In genomic region chr13:105121617-105122016, GRCm38 (mm10) we compare ENCODE assay signal across 28 mouse cellular contexts. TPM values are rescaled to one million over a fixed set of nuclear protein-coding genes. Genes with fewer than 3 reads are reported as not detected.
DNase-seq lines count a peak whose midpoint lies in the region; ATAC-seq and TF ChIP-seq lines count a peak whose summit lies in the region.
"Had no signal": no experiment of that assay in that cellular context is flagged by ENCODE, and none has a peak within 500 bp of the region (broad histone marks: within the 10 kb centered on the region; RNA-seq: fewer than 3 reads in every experiment).

No protein-coding gene starts in this region.

- TF ChIP-seq POLR2A in liver, adult 2 months (IDR thresholded peaks at IDR 0.05; ENCODE audit: extremely low read depth, insufficient read depth, low read length), result no peak

- no peak overlapping the region for H3K4me2 ChIP-seq in intestine, embryonic 15.5 days (replicated peaks)
- no peak overlapping the region; the same call in 1 of the 2 replicates for H3K4me2 ChIP-seq in intestine, postnatal 0 days (replicated peaks; ENCODE audit: low read depth)
- no peak overlapping the region for H3K4me2 ChIP-seq in stomach, embryonic 16.5 days (ENCODE audit: low read depth, low read length)
- H3K4me2 ChIP-seq: embryonic facial prominence, embryonic 12.5 days had no signal

- TF ChIP-seq CTCF in liver, adult 2 months (IDR thresholded peaks at IDR 0.05; ENCODE audit: low read depth, low read length), result no peak
- no peak for TF ChIP-seq CTCF in intestine, postnatal 0 days (IDR thresholded peaks at IDR 0.05; ENCODE audit: low read depth)

- peak; percentile 5 for DNase-seq in liver, adult 2 months (ENCODE audit: extremely low read depth, low read depth, low spot score)
- no peak for DNase-seq in liver
- no peak for DNase-seq in heart, adult 8-10 months (ENCODE audit: low spot score)
- DNase-seq in adrenal gland, adult (ENCODE audit: inconsistent age in 2 of 2, low spot score in 1 of 2), result no peak
- DNase-seq: adrenal gland, adult 8-10 months; adrenal gland, postnatal 14 days; adrenal gland, postnatal 36 days; B cell, adult 2 months; cerebellum, adult 11-12 months; cerebellum, adult 2 months; cerebellum, adult 9-10 months; cerebellum, postnatal 10 days; cerebellum, postnatal 25 days had no signal

- no peak overlapping the region for H3K9ac ChIP-seq in liver, adult 2 months (ENCODE audit: low read depth, low read length)
- H3K9ac ChIP-seq in intestine, embryonic 15.5 days, result no peak overlapping the region
- no peak overlapping the region for H3K9ac ChIP-seq in intestine, postnatal 0 days (ENCODE audit: low read depth, low read length)
- H3K9ac ChIP-seq in stomach, embryonic 16.5 days (ENCODE audit: low read length), result no peak overlapping the region
- H3K9ac ChIP-seq: embryonic facial prominence, embryonic 12.5 days had no signal

- no peak overlapping the region for H3K27ac ChIP-seq in liver, adult 2 months (replicated peaks; ENCODE audit: insufficient read depth, low read depth, low read length)
- H3K27ac ChIP-seq in intestine, embryonic 15.5 days, result no peak overlapping the region
- no peak overlapping the region for H3K27ac ChIP-seq in intestine, postnatal 0 days (ENCODE audit: low read depth, low read length)
- H3K27ac ChIP-seq in stomach, embryonic 16.5 days (ENCODE audit: low read length), result no peak overlapping the region
- H3K27ac ChIP-seq: embryonic facial prominence, embryonic 10.5 days; embryonic facial prominence, embryonic 12.5 days had no signal

- peak; percentile 83 for ATAC-seq in intestine, embryonic 15.5 days
- ATAC-seq in intestine, postnatal 0 days, result peak; percentile 54; the same call in 1 of the 2 replicates
- peak; percentile 58; the same call in 1 of the 2 replicates for ATAC-seq in stomach, embryonic 16.5 days (ENCODE audit: insufficient read depth, low FRiP score)
- ATAC-seq: CD4-positive, CD25-positive, alpha-beta regulatory T cell, adult 4 months; forebrain, embryonic 14.5 days; forebrain, embryonic 16.5 days; Patski had no signal

- H3K36me3 ChIP-seq in liver, adult 2 months (ENCODE audit: control insufficient read depth, insufficient read depth, low read length), result no peaks in the 10 kb centered on the region
- H3K36me3 ChIP-seq in intestine, embryonic 15.5 days, result no peaks in the 10 kb centered on the region
- no peaks in the 10 kb centered on the region for H3K36me3 ChIP-seq in intestine, postnatal 0 days (ENCODE audit: control insufficient read depth, insufficient read depth)
- H3K36me3 ChIP-seq in stomach, embryonic 16.5 days (ENCODE audit: control insufficient read depth, insufficient read depth, low read length), result no peaks in the 10 kb centered on the region
- H3K36me3 ChIP-seq: embryonic facial prominence, embryonic 10.5 days; embryonic facial prominence, embryonic 12.5 days; G1E had no signal

- H3K9me3 ChIP-seq in intestine, embryonic 15.5 days, result no peaks in the 10 kb centered on the region
- no peaks in the 10 kb centered on the region for H3K9me3 ChIP-seq in intestine, postnatal 0 days (ENCODE audit: control insufficient read depth)
- no peaks in the 10 kb centered on the region for H3K9me3 ChIP-seq in stomach, embryonic 16.5 days (replicated peaks; ENCODE audit: control insufficient read depth, low read length)
- H3K9me3 ChIP-seq: embryonic facial prominence, embryonic 10.5 days; embryonic facial prominence, embryonic 12.5 days; G1E had no signal

- no peaks in the 10 kb centered on the region for H3K4me1 ChIP-seq in liver, adult 2 months (ENCODE audit: control insufficient read depth, insufficient read depth, low read length)
- no peaks in the 10 kb centered on the region for H3K4me1 ChIP-seq in intestine, embryonic 15.5 days (replicated peaks)
- H3K4me1 ChIP-seq in intestine, postnatal 0 days (replicated peaks; ENCODE audit: control insufficient read depth, insufficient read depth, low read length), result no peaks in the 10 kb centered on the region
- no peaks in the 10 kb centered on the region for H3K4me1 ChIP-seq in stomach, embryonic 16.5 days (ENCODE audit: control insufficient read depth, insufficient read depth, low read length)
- H3K4me1 ChIP-seq: embryonic facial prominence, embryonic 10.5 days; embryonic facial prominence, embryonic 12.5 days had no signal

- no peaks in the 10 kb centered on the region for H3K79me2 ChIP-seq in liver, adult 2 months (ENCODE audit: control insufficient read depth, insufficient read depth, low read length)

- H3K27me3 ChIP-seq in liver, adult 2 months (ENCODE audit: control insufficient read depth, insufficient read depth, low read length), result no peaks in the 10 kb centered on the region
- H3K27me3 ChIP-seq in intestine, embryonic 15.5 days (replicated peaks), result no peaks in the 10 kb centered on the region
- H3K27me3 ChIP-seq in intestine, postnatal 0 days (replicated peaks; ENCODE audit: control insufficient read depth, insufficient read depth, low read length), result no peaks in the 10 kb centered on the region
- no peaks in the 10 kb centered on the region for H3K27me3 ChIP-seq in stomach, embryonic 16.5 days (ENCODE audit: control insufficient read depth, insufficient read depth, low read length)
- H3K27me3 ChIP-seq: CH12.LX; embryonic facial prominence, embryonic 12.5 days; Patski had no signal

- no peak overlapping the region for H3K4me3 ChIP-seq in liver, adult 2 months (ENCODE audit: insufficient read depth, low read depth, low read length)
- H3K4me3 ChIP-seq in intestine, embryonic 15.5 days (replicated peaks), result no peak overlapping the region
- H3K4me3 ChIP-seq in intestine, postnatal 0 days (ENCODE audit: low read depth, low read length), result no peak overlapping the region
- H3K4me3 ChIP-seq in stomach, embryonic 16.5 days (replicated peaks; ENCODE audit: low read length), result no peak overlapping the region
- H3K4me3 ChIP-seq: embryonic facial prominence, embryonic 10.5 days; embryonic facial prominence, embryonic 12.5 days had no signal

RNA-seq across cellular contexts. Expression of gene 4933425L06Rik, which starts 39.7 kb away (rescaled TPM):
- not detected in 2 replicates for total RNA-seq in liver, adult 2 months (2014; rRNA removed)
- not detected in 2 replicates for polyA plus RNA-seq in liver, adult 2 months (2012; rRNA removed)
- not detected in 2 replicates for polyA plus RNA-seq in intestine, embryonic 15.5 days (2015; fragmentation: Nextera tagmentation; extraction: Ambion mirVana)
- polyA plus RNA-seq in intestine, postnatal 0 days (2015; fragmentation: Nextera tagmentation; extraction: Ambion mirVana), result not detected in 2 replicates
- polyA plus RNA-seq in stomach, embryonic 16.5 days (2015; fragmentation: Nextera tagmentation; extraction: Ambion mirVana), result not detected in 2 replicates
- total RNA-seq in heart, adult 8-10 months (2022), result not detected
- total RNA-seq: adrenal gland, adult 18-20 months; adrenal gland, adult 8-10 months; adrenal gland, postnatal 14 days; adrenal gland, postnatal 36 days had no signal
- polyA plus RNA-seq: CD4-positive, CD25-positive, alpha-beta regulatory T cell, adult 4 months; cerebellum, adult 2 months; cortical plate, adult 2 months; embryonic facial prominence, embryonic 10.5 days; embryonic facial prominence, embryonic 12.5 days; embryonic facial prominence, embryonic 14.5 days; forebrain, embryonic 11.5 days; forebrain, embryonic 14.5 days; G1E; Patski had no signal
